Mouse (Mus musculus) heart, postnatal 0 days (tissue): ENCODE data around the gene Vim.

Experiments used
- CTCF ChIP-seq: IDR thresholded peaks from 2 replicates; pipeline ENCODE4 v1.5.1; 2016; ENCODE audit warnings: antibody characterized with exemption, control low read depth, low read depth
- EP300 ChIP-seq: IDR thresholded peaks from 2 replicates; pipeline ENCODE4 v1.6.1; 2016; ENCODE audit warnings: antibody characterized with exemption, low read depth

GRCm38 (mm10) chr2:13558607-13559262, 15.0 kb upstream of the Vim start:
- TF ChIP-seq CTCF (no peak), EP300 (no peak)
